Mouse (Mus musculus) olfactory bulb, adult 2 months (tissue): ENCODE measurements around the gene Gopc.

ENCODE experiments used
- CTCF ChIP-seq: fragments of 200-500 bp; IDR thresholded peaks from 2 replicates; pipeline ENCODE4 v1.5.1; 2012; ENCODE audit warnings: low read depth, mild to moderate bottlenecking, low read length, moderate library complexity; ENCODE audit not compliant: insufficient read depth
- POLR2A ChIP-seq: fragments of 200-500 bp; IDR thresholded peaks from 2 replicates; pipeline ENCODE4 v1.6.1; 2012; ENCODE audit warnings: mild to moderate bottlenecking, low read depth, low read length, moderate library complexity; ENCODE audit not compliant: insufficient read depth

- TF ChIP-seq CTCF: no peak
- TF ChIP-seq POLR2A: no peak
Measured at GRCm38 (mm10) chr10:52353184-52353583, 28.7 kb downstream of the Gopc start.
